ENCODE assay signal across 31 mouse cellular contexts in the genomic region with DNA sequence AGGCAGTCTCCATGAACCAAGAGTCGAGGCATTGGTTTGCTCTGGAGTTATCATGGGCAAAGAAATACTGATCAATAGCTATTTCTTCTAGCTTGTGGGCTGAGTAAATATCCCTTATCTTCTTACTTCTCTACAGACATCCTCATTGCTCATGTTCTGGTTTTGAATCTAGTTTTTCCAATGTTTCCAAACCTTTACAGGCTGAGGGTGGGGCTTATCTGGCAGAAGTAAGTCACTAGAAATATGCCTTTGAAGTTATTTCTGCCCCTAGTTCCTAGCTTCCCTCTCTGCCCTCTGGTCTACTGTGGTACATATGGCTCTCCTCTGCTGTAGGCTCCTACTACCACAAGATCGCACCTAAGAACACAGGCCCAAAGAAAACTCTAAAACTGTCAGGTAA.
"Had no signal": no experiment of that assay in that cellular context is flagged by ENCODE, and none has a peak within 500 bp of the region (broad histone marks: within the 10 kb centered on the region; RNA-seq: fewer than 3 reads in every experiment).

No protein-coding gene starts in this region.

- H3K27ac ChIP-seq: left cerebral cortex, adult 2 months; limb, embryonic 10.5 days; limb, embryonic 12.5 days; limb, embryonic 13.5 days; limb, embryonic 15.5 days; liver, embryonic 12.5 days; liver, embryonic 13.5 days; liver, embryonic 14.5 days; liver, embryonic 15.5 days; lung, embryonic 15.5 days; macrophage; midbrain, embryonic 10.5 days; midbrain, embryonic 12.5 days; midbrain, embryonic 13.5 days; midbrain, embryonic 15.5 days had no signal

- H3K36me3 ChIP-seq: limb, embryonic 10.5 days; limb, embryonic 12.5 days; limb, embryonic 13.5 days; limb, embryonic 15.5 days; liver, embryonic 12.5 days; midbrain, embryonic 10.5 days; midbrain, embryonic 12.5 days; midbrain, embryonic 13.5 days; midbrain, embryonic 15.5 days had no signal

- H3K4me3 ChIP-seq: left cerebral cortex, adult 2 months; limb, embryonic 10.5 days; limb, embryonic 12.5 days; limb, embryonic 13.5 days; limb, embryonic 15.5 days; liver, embryonic 12.5 days; liver, embryonic 13.5 days; liver, embryonic 15.5 days; lung, embryonic 15.5 days; megakaryocyte, embryonic 14.5 days; midbrain, embryonic 10.5 days; midbrain, embryonic 12.5 days; midbrain, embryonic 13.5 days; midbrain, embryonic 15.5 days; myocyte had no signal

- ATAC-seq: liver, embryonic 12.5 days; liver, postnatal 0 days; lung, postnatal 0 days; midbrain, embryonic 13.5 days; midbrain, embryonic 15.5 days had no signal

- H3K9ac ChIP-seq: limb, embryonic 12.5 days; limb, embryonic 13.5 days; limb, embryonic 15.5 days; liver, embryonic 12.5 days; liver, embryonic 13.5 days; liver, embryonic 14.5 days; liver, embryonic 15.5 days; liver, postnatal 0 days; lung, embryonic 14.5 days; lung, embryonic 15.5 days; midbrain, embryonic 12.5 days; midbrain, embryonic 13.5 days; midbrain, embryonic 15.5 days had no signal

- H3K4me1 ChIP-seq: limb, embryonic 10.5 days; limb, embryonic 12.5 days; limb, embryonic 13.5 days; limb, embryonic 15.5 days; liver, embryonic 12.5 days; liver, embryonic 13.5 days; liver, embryonic 15.5 days; lung, embryonic 15.5 days; megakaryocyte, embryonic 14.5 days; midbrain, embryonic 10.5 days; midbrain, embryonic 12.5 days; midbrain, embryonic 13.5 days; midbrain, embryonic 15.5 days had no signal

- H3K9me3 ChIP-seq: limb, embryonic 10.5 days; limb, embryonic 12.5 days; limb, embryonic 15.5 days; liver, embryonic 13.5 days; lung, embryonic 15.5 days; midbrain, embryonic 10.5 days; midbrain, embryonic 13.5 days; midbrain, embryonic 15.5 days had no signal

- H3K27me3 ChIP-seq: limb, embryonic 12.5 days; limb, embryonic 13.5 days; limb, embryonic 15.5 days; liver, embryonic 12.5 days; liver, embryonic 13.5 days; liver, embryonic 15.5 days; lung, embryonic 15.5 days; megakaryocyte, embryonic 14.5 days; midbrain, embryonic 12.5 days; midbrain, embryonic 13.5 days; midbrain, embryonic 15.5 days had no signal

- H3K4me2 ChIP-seq: limb, embryonic 12.5 days; limb, embryonic 13.5 days; limb, embryonic 15.5 days; liver, embryonic 11.5 days; liver, embryonic 12.5 days; liver, embryonic 13.5 days; liver, embryonic 15.5 days; lung, embryonic 14.5 days; lung, embryonic 15.5 days; midbrain, embryonic 11.5 days; midbrain, embryonic 12.5 days; midbrain, embryonic 13.5 days; midbrain, embryonic 15.5 days had no signal

- DNase-seq: left cerebral cortex, postnatal 4 days; liver; liver, embryonic 13.5 days; liver, postnatal 0 days; lung, adult 18-20 months; lung, adult 2 months; lung, embryonic 14.5 days; lung, postnatal 10 days; lung, postnatal 14 days; lung, postnatal 36 days; lung, postnatal 4 days; midbrain, embryonic 14.5 days had no signal
